Mouse (Mus musculus): Measurements from ENCODE around the gene 1700019D03Rik. TPM values are rescaled to one million over a fixed set of nuclear protein-coding genes. Genes with fewer than 3 reads are reported as not detected.

1700019D03Rik gene
- polyA plus RNA-seq, 1 experiment from 2014 or later = 7.5 TPM

GRCm38 (mm10) chr1:52884208-52884607 is 135.8 kb downstream of the 1700019D03Rik start:
- DNase-seq (no peak), ATAC-seq (ENCODE audit: low read depth) (no peak)

More at GRCm38 (mm10) chr1:52884208-52884607, 135.8 kb downstream of the 1700019D03Rik start:
- Histone ChIP-seq H3K4me1 (replicated peaks) (no peaks in the 10 kb centered on the region), H3K4me3 (replicated peaks) (no peak overlapping the region), H3K27me3 (no peaks in the 10 kb centered on the region), H3K9me3 (replicated peaks) (no peaks in the 10 kb centered on the region), H3K4me2 (no peak overlapping the region), H3K27ac (no peak overlapping the region), H3K9ac (no peak overlapping the region), H3K36me3 (peaks cover 5% of the 10 kb centered on the region; the same call in 1 of the 2 replicates)
- 68% methylated on average over 2 of the region's 2 CpGs for WGBS (ENCODE audit: insufficient replicate concordance)

Other genes with a start within 250 kb of the 1700019D03Rik start
- gene Inpp1, start 202.5 kb downstream of the 1700019D03Rik start, polyA plus RNA-seq (2015; fragmentation: Nextera tagmentation; extraction: Ambion mirVana) = 3.3 and 3.7 TPM in 2 replicates
- 18.6 and 21.9 TPM in 2 replicates for gene Hibch, start 175.2 kb downstream of the 1700019D03Rik start, polyA plus RNA-seq (2015; fragmentation: Nextera tagmentation; extraction: Ambion mirVana)
- gene Mstn, start 41.5 kb upstream of the 1700019D03Rik start, polyA plus RNA-seq (2015; fragmentation: Nextera tagmentation; extraction: Ambion mirVana) = 0.10 and 0.13 TPM in 2 replicates
- gene 1700019A02Rik, start 167.5 kb upstream of the 1700019D03Rik start, polyA plus RNA-seq (2015; fragmentation: Nextera tagmentation; extraction: Ambion mirVana) = not detected in 2 replicates

Measured in liver, embryonic 13.5 days (tissue).